Mouse (Mus musculus) liver, embryonic 15.5 days (tissue): ENCODE data around the gene Tldc1. TPM values are rescaled to one million over a fixed set of nuclear protein-coding genes. Genes with fewer than 3 reads are reported as not detected.

Experiments
- ATAC-seq: fragments of 200-750 bp; cut with Nextera tagmentation; 2 replicates; pipeline ENCODE4 v1.8.0; 2017; ENCODE audit warnings: moderate number of reproducible peaks, mild to moderate bottlenecking, moderate library complexity; ENCODE audit not compliant: insufficient read depth
- H3K27ac ChIP-seq: fragments of 300-500 bp; sonication (generic); replicated peaks from 2 replicates; pipeline ENCODE4 v1.5.1; 2015; ENCODE audit warnings: mild to moderate bottlenecking, inconsistent platforms
- H3K27me3 ChIP-seq: fragments of 300-500 bp; sonication (generic); 2 replicates; pipeline ENCODE4 v1.6.1; 2015; ENCODE audit warnings: mild to moderate bottlenecking, inconsistent platforms
- H3K36me3 ChIP-seq: fragments of 300-500 bp; sonication (generic); replicated peaks from 2 replicates; pipeline ENCODE4 v1.6.1; 2015; ENCODE audit warnings: moderate library complexity, mild to moderate bottlenecking, inconsistent platforms
- H3K4me1 ChIP-seq: fragments of 300-500 bp; sonication (generic); replicated peaks from 2 replicates; pipeline ENCODE4 v1.6.1; 2015; ENCODE audit warnings: inconsistent platforms
- H3K4me2 ChIP-seq: fragments of 300-500 bp; sonication (generic); 2 replicates; pipeline ENCODE4 v1.6.1; 2015; ENCODE audit warnings: moderate library complexity, mild to moderate bottlenecking, inconsistent platforms
- H3K4me3 ChIP-seq: fragments of 300-500 bp; sonication (generic); replicated peaks from 2 replicates; pipeline ENCODE4 v1.5.1; 2015; ENCODE audit warnings: mild to moderate bottlenecking, inconsistent platforms
- H3K9ac ChIP-seq: fragments of 300-500 bp; sonication (generic); 2 replicates; pipeline ENCODE4 v1.6.1; 2015; ENCODE audit warnings: moderate library complexity, mild to moderate bottlenecking, inconsistent platforms
- H3K9me3 ChIP-seq: fragments of 300-500 bp; sonication (generic); replicated peaks from 2 replicates; pipeline ENCODE4 v1.6.1; 2016; ENCODE audit warnings: inconsistent platforms
- WGBS: fragments of 180-500 bp; shearing (Covaris S2); methylation state at CpG from one replicate; pipeline ENCODE4 v1.1.7; 2015; ENCODE audit warnings: mixed read lengths; ENCODE audit not compliant: insufficient replicate concordance; 5-methylcytosine and 5-hydroxymethylcytosine counted together
- polyA plus RNA-seq: library from polyadenylated mRNA; unstranded; fragments of >200 nt; fragmentation: Nextera tagmentation; extraction: Ambion mirVana; gene quantifications from 2 replicates; pipeline ENCODE4 v1.2.1, GENCODE M21; 2015

Gene Tldc1
- polyA plus RNA-seq, 1 experiment from 2014 or later = 4.1 TPM

- Histone ChIP-seq H3K4me3 (no peak overlapping the region), H3K27ac (no peak overlapping the region), H3K27me3 (0 out of 2 replicates have a peak, but pooled peaks cover 5% of the 10 kb centered on the region), H3K9ac (no peak overlapping the region), H3K9me3 (no peaks in the 10 kb centered on the region), H3K4me2 (no peak overlapping the region), H3K36me3 (no peaks in the 10 kb centered on the region), H3K4me1 (peaks cover 21% of the 10 kb centered on the region)
- ATAC-seq = no peak
- 62% methylated on average over 18 of the region's 18 CpGs for WGBS
Measured at GRCm38 (mm10) chr8:119785764-119786405, 7.7 kb upstream of the Tldc1 start.

DNA sequence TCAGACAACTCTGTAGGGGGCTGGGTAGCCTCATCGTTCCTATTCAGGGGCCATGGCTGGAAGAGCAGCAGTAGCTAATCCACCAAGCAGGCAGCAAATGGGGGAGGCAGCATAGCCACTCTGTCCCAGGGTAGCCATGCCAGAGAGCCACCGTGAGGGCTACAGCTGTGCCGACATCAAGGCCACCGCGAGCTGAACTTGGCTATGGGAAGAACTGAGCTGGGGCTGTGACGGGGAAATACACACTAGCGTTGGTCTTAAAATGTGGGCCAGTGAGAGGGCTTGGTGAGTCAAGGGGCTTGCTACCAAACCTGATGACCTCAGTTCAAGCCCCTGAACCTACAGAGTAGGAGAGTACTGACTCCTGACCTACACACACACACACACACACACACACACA is 6.5 kb upstream of the Tldc1 start:
- Histone ChIP-seq H3K27me3 (0 out of 2 replicates have a peak, but pooled peaks cover 5% of the 10 kb centered on the region), H3K9ac (no peak overlapping the region), H3K4me1 (peaks cover 14% of the 10 kb centered on the region), H3K4me2 (no peak overlapping the region), H3K36me3 (no peaks in the 10 kb centered on the region), H3K4me3 (no peak overlapping the region), H3K9me3 (no peaks in the 10 kb centered on the region), H3K27ac (no peak overlapping the region)
- no peak for ATAC-seq
- WGBS = 66% methylated on average over 7 of the region's 7 CpGs

GRCm38 (mm10) chr8:119784141-119784574 is 5.9 kb upstream of the Tldc1 start:
- WGBS = 25% methylated on average over 9 of the region's 9 CpGs
- Histone ChIP-seq H3K27ac (peak overlapping the region; percentile 46; the same call in 1 of the 2 replicates), H3K4me1 (peaks cover 18% of the 10 kb centered on the region), H3K9me3 (no peaks in the 10 kb centered on the region), H3K9ac (no peak overlapping the region), H3K36me3 (no peaks in the 10 kb centered on the region), H3K4me2 (no peak overlapping the region), H3K4me3 (no peak overlapping the region), H3K27me3 (0 out of 2 replicates have a peak, but pooled peaks cover 5% of the 10 kb centered on the region)
- ATAC-seq = 0 out of 2 replicates have a peak, but pooled peaks have one; percentile 18

- Histone ChIP-seq H3K9ac (no peak overlapping the region), H3K27ac (peak overlapping the region; percentile 46; the same call in 1 of the 2 replicates), H3K9me3 (no peaks in the 10 kb centered on the region), H3K4me2 (no peak overlapping the region), H3K4me1 (peaks cover 24% of the 10 kb centered on the region), H3K36me3 (no peaks in the 10 kb centered on the region), H3K27me3 (0 out of 2 replicates have a peak, but pooled peaks cover 5% of the 10 kb centered on the region), H3K4me3 (no peak overlapping the region)
- no peak for ATAC-seq
- 34% methylated on average over 6 of the region's 6 CpGs for WGBS
Measured at GRCm38 (mm10) chr8:119783579-119783978, 5.4 kb upstream of the Tldc1 start.

DNA sequence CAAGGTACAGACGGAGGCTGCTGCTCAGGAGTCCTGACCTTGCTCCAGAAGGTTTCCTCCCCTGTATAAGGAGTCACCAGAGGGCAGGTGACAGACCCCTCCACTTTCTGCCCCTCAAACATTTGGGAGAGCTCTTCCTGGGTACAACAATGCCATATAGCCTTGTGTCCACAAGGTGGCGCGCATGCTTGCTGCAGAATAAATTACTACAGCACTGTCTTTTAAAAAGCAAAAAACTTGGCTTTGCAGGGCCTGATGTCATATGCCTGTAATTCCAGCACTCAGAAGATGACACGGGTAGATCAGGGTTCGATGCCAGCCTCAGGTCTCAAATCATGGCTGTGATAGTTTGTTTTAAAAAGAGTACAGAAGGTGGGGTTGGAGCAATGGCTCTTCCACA is 4.5 kb upstream of the Tldc1 start:
- Histone ChIP-seq H3K4me2 (no peak overlapping the region), H3K4me1 (peaks cover 27% of the 10 kb centered on the region), H3K27ac (no peak overlapping the region), H3K9ac (no peak overlapping the region), H3K9me3 (no peaks in the 10 kb centered on the region), H3K36me3 (no peaks in the 10 kb centered on the region), H3K27me3 (0 out of 2 replicates have a peak, but pooled peaks cover 5% of the 10 kb centered on the region), H3K4me3 (no peak overlapping the region)
- 3% methylated on average over 5 of the region's 5 CpGs for WGBS
- no peak for ATAC-seq

DNA sequence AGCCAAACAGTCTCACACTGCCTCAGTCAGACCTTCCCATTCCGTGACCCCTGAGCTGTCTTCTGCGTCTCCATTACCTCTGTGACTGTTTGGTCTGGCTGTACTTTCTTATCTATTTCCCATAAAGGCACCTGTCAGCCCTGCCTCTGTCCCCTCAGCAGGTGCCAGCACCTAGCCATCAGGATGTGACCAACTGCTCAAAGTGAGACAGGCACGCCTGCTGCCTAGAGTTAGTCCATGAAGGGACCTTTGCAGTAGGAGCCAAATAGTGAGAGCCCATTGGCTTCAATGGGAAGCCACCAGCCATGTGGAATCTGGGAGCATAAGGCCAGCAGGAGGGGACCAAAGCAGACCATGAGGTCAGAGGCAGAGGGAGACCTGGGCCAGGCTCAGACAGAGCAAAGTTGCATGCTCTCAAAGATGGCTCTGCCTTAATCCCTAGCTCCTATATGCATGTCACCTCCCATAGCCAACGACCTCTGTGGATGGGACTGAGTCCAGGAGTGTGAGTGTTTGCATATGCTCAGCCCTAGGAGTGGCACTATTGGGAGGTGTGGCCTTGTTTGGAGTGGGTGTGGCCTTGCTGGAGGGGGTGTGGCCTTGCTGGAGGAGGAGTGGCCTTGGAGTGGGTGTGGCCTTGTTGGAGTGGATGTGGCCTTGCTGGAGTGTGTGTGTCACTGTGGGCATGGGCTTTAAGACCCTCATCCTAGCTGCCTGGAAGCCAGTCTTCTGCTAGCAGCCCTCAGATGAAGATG is 3.0 kb upstream of the Tldc1 start:
- H3K9me3 ChIP-seq = no peaks in the 10 kb centered on the region
- WGBS = 52% methylated on average over 4 of the region's 4 CpGs
- no peak overlapping the region for H3K4me3 ChIP-seq
- H3K4me2 ChIP-seq = no peak overlapping the region
- H3K36me3 ChIP-seq = no peaks in the 10 kb centered on the region
- ATAC-seq = no peak
- 0 out of 2 replicates have a peak, but pooled peaks cover 5% of the 10 kb centered on the region for H3K27me3 ChIP-seq
- no peak overlapping the region for H3K27ac ChIP-seq
- peaks cover 35% of the 10 kb centered on the region for H3K4me1 ChIP-seq
- H3K9ac ChIP-seq = no peak overlapping the region

DNA sequence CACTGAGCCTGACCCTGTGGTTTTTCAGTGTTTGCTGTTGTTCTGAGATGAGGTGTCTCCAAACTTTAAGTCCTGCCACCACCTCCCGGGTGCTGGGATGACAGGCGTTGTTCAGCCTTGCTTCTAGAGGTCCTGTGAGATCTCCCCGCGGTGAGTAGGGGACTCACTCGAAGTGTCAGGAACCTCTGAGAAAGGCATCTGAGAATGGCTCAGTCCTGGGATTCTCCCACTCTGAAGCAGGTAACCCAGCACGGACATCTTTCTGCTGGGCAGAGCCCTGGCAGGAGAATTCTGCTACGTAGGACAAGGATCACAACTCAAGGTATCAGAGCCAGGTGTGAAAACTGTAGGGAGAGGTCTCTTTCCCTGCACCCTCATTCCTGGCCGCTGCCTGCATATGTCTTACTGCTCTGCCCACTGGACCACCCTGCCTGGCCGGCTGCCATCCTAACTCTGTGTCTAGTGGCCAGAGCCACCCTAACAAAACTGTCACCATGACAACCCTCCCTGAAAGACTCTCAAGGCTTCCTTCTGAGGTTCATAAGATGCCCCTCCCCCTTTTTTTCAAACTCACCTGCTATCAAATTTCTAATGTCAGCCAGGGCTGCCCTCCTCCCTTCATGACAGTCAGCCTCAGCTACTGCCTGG is 2.3 kb upstream of the Tldc1 start:
- Histone ChIP-seq H3K36me3 (no peaks in the 10 kb centered on the region), H3K27me3 (0 out of 2 replicates have a peak, but pooled peaks cover 5% of the 10 kb centered on the region), H3K4me2 (no peak overlapping the region), H3K9me3 (no peaks in the 10 kb centered on the region), H3K4me3 (no peak overlapping the region), H3K27ac (no peak overlapping the region), H3K9ac (no peak overlapping the region), H3K4me1 (peaks cover 35% of the 10 kb centered on the region)
- WGBS = 62% methylated on average over 9 of the region's 9 CpGs
- ATAC-seq = no peak

DNA sequence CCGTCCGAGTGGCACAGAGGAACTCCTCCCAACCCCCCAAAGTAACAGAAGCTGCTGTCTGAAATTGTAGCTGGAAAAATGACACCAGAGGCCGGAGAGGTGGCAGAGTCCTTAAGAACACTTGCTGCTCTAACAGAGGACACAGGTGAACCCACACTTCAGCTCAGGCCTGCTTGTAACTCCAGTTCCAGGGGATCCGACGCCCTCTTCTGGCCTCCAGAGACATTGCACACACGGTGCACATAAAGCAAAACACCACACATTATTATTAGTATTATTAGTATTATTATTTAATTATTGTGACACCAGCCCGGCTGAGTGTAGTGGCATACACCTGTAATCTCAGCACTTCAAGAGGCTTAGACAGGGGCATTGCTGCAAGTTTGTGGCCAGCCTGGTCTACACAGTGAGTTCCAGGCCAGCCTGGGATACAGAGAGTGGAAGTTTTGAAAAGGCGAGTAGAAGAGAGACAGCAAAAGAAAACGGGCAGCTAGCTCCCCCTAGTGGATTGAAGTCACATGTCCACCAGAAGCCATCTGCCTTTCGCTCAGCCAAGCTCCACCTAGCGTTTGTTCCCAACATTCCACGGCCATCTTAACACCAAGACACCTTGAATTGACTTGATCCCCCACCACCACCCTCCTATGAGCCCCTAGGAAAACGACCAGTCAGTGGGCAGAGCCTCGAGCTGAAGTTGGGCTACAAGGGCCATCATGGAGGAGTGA is 959 bp upstream of the Tldc1 start:
- peak overlapping the region; percentile 7; the same call in 1 of the 2 replicates for H3K27ac ChIP-seq
- 0 out of 2 replicates have a peak, but pooled peaks cover 5% of the 10 kb centered on the region for H3K27me3 ChIP-seq
- H3K9me3 ChIP-seq = no peaks in the 10 kb centered on the region
- no peaks in the 10 kb centered on the region for H3K36me3 ChIP-seq
- no peak overlapping the region for H3K4me3 ChIP-seq
- H3K4me2 ChIP-seq = peak overlapping the region; percentile 91
- ATAC-seq = no peak
- H3K4me1 ChIP-seq = peaks cover 30% of the 10 kb centered on the region
- no peak overlapping the region for H3K9ac ChIP-seq
- 21% methylated on average over 14 of the region's 14 CpGs for WGBS

DNA sequence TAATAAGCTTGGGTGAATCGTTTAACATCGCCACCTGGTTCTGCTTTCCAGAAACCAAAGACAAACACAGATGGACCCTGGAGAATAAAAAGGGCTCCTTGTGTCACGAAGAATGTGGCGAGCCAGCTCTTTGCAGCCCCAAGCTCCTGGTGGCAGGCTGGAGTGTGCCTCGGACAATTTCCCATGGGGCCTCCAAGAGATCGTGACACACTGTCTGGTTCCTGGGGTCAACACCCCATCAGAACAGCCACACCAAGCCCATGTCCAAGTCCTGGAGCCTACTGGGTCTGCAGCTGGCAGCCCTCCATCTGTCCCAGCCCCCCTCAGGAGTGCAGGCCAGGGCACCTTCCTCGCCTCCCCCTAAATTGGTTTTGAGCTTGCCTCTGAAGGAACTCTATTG is 451 bp downstream of the Tldc1 start:
- H3K27ac ChIP-seq = peak overlapping the region; percentile 49
- H3K36me3 ChIP-seq = no peaks in the 10 kb centered on the region
- peak; percentile 17 for ATAC-seq
- peaks cover 27% of the 10 kb centered on the region for H3K4me1 ChIP-seq
- peak overlapping the region; percentile 68 for H3K9ac ChIP-seq
- H3K4me3 ChIP-seq = peak overlapping the region; percentile 66
- 0 out of 2 replicates have a peak, but pooled peaks cover 5% of the 10 kb centered on the region for H3K27me3 ChIP-seq
- no peaks in the 10 kb centered on the region for H3K9me3 ChIP-seq
- 24% methylated on average over 7 of the region's 7 CpGs for WGBS
- H3K4me2 ChIP-seq = peak overlapping the region; percentile 91

DNA sequence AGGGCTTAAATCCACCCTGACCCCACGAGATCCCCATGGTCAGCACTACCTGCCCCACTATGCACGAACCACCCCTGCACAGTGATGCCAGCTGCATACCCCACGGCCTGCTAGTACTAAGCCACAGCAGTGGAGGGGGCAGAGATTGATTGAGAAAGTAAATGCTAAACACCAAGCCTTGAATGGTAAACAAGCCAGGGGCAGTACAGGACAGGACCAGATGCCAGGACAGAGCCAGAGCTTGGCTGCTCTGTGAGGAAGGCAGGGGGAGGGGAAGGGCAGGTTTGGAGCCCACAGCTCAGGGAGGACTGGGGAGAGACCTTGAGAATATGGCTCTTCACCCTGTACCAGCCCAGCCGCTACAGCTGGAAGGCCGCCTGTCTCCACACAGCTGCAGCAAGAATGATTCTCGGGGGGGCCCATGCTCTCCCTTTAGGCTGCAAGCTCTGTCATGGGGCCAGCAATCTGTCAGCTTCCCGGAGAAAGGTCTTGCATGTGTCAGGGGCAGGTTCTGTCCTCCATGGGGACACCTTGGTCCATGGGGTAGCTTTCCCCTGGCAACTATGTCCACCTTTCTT is 1.5 kb downstream of the Tldc1 start:
- Histone ChIP-seq H3K9ac (no peak overlapping the region), H3K36me3 (no peaks in the 10 kb centered on the region), H3K4me3 (no peak overlapping the region), H3K27ac (no peak overlapping the region), H3K9me3 (no peaks in the 10 kb centered on the region), H3K4me1 (peaks cover 27% of the 10 kb centered on the region), H3K4me2 (no peak overlapping the region), H3K27me3 (0 out of 2 replicates have a peak, but pooled peaks cover 5% of the 10 kb centered on the region)
- ATAC-seq = no peak
- WGBS = 76% methylated on average over 7 of the region's 7 CpGs
